Mouse (Mus musculus) gastrocnemius, adult 2 months (tissue): Measurements from ENCODE around the gene Pxn. TPM values are rescaled to one million over a fixed set of nuclear protein-coding genes. Genes with fewer than 3 reads are reported as not detected.
"Not testable (repeated sequence)": the region's sequence is repeated elsewhere in the genome, so short reads cannot be mapped to it uniquely, and the experiment has no call there.

Source experiments
- DNase-seq: peaks from one replicate; pipeline ENCODE4 v3.0.0; 2022
- H3K27ac ChIP-seq: fragments of 200-600 bp; 2 replicates; pipeline ENCODE4 v1.8.1; 2022; ENCODE audit warnings: mild to moderate bottlenecking
- H3K4me3 ChIP-seq: fragments of 200-600 bp; 2 replicates; pipeline ENCODE4 v1.8.1; 2022; ENCODE audit warnings: mild to moderate bottlenecking, moderate library complexity
- CTCF ChIP-seq: fragments of 200-600 bp; IDR thresholded peaks from 2 replicates; pipeline ENCODE4 v1.8.1; 2022; ENCODE audit warnings: antibody characterized with exemption, mild to moderate bottlenecking, moderate library complexity
- intact Hi-C: fragments of 180-260 bp; cut with DNase I; formaldehyde crosslinking; loops from one replicate; pipeline ENCODE4 v1.15.1; 2025
- total RNA-seq, 2 experiments: library from RNA; stranded (reverse); gene quantifications; 2 replicates each; pipeline ENCODE4 v1.2.3; 2021

The Pxn gene
- total RNA-seq, 2 experiments from 2014 or later = 79.2 to 95.2 TPM

DNA sequence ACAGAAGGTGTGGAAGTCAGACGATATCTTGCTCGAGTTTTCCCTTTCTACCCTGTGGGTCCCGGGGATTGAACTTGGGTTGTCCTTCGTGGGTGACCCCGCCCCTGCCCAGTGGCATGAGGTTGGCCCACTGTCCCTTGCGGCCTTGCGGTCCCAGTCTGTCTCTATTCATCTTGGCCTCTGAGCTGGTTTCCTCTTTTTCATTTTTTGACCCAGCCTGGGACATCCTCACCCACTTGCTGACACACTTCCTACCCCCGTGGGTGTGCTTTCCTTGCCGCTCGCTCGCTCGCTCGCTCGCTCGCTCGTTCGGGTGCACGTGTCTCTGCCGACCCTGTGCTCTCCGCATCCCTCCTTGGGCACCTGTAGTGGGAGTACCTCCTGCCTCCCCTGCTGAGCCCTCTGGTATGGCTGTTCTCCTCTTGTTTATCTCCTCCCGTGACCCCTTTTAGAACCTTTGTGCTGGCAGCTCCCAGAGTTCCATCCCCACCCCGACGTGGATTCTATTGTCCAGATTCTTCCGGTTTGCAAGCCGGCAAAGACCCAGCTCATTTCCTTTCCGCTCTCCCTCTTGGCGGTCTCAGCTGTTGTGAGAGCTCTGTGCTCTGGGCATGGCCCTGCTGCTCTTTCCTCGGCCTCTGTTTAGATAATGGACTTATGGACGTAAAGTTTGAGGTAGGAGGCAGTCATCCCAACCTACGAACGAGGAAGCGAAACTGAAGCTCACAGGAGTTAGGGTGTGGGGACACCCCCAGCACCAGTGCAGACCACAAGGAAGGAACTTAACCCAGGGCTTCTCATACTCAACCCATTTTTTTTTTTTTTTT is 9.8 kb downstream of the Pxn start:
- no peak for TF ChIP-seq CTCF
- intact Hi-C loops = no loop called here
- peak overlapping the region; percentile 90 for H3K27ac ChIP-seq
- peak; percentile 59 for DNase-seq
- H3K4me3 ChIP-seq = peak overlapping the region; percentile 58

DNA sequence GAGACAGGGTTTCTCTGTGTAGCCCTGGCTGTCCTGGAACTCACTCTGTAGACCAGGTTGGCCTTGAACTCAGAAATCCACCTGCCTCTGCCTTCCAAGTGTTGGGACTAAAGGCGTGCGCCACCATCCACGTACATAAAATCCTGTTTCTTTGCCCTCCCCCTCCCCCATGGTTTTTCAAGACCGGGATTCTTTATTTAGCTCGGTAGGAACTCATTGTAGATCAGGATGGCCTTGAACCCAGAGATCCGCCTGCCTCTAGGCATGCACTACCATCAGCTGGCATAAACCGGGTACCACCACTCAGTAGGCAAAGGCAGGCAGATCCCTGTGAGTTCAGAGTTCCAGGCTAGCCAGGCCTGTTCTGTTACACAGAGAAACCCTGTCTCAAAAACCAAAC is 10.4 kb downstream of the Pxn start:
- intact Hi-C loops = no loop called here

DNA sequence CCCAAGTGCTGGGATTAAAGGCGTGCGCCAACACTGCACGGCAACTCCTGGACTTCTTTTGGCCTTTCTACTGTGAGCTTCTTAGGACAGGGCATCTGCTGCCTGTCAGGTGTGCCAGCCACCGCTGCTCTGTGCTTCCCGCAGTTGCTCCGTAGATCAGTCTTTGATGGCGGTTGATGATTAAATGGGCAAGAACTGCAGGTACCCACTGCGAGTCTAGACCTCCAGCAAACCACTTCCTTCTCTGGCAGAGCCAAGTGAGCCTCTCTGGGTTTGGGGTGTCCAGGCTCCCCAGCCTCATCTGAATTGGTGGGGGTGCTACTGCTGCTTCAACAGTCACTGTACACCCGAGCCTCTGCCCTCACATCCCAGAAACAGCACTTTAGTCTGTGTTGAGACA is 11.0 kb downstream of the Pxn start:
- H3K4me3 ChIP-seq = no peak overlapping the region
- H3K27ac ChIP-seq = peak overlapping the region; percentile 90
- intact Hi-C loops = no loop called here
- TF ChIP-seq CTCF = no peak
- no peak for DNase-seq

More for the DNA sequence above, 10.4 kb downstream of the Pxn start:
- H3K27ac ChIP-seq = peak overlapping the region; percentile 90
- no peak for TF ChIP-seq CTCF
- DNase-seq = no peak
- H3K4me3 ChIP-seq = peak overlapping the region; percentile 58

GRCm38 (mm10) chr5:115518214-115518613 is 11.7 kb downstream of the Pxn start:
- 0 out of 2 replicates have a peak overlapping the region, but pooled peaks have one; percentile 13 for H3K27ac ChIP-seq
- intact Hi-C loops, DNase-seq, H3K4me3 ChIP-seq: not testable (repeated sequence)

DNA sequence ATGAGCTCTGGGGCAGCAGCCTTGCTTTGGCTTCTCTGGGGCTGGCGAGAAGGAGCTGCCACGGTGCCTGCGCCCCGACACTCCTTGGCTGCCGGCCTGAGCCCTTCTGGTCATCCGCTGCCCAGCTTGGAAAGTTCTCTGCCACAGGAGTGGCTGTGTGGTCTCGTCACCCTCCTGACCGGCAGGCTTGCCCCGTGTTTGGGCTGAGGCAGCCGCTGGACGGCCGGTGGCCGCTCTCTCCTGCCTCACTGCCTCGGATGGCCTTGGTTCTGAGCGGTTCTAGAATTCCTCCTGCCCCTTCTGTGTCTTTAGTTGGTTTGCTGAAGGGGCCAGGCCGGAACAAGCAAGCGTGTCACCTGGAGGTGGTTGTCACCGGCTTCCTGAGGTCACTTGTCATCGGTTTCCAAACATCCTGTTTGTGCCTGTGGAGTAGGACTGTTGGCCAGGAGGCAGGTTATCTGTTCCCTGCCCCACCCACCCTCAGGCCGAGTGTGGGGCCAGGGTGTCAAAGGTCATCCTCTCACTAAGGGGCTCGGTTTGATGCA is 13.9 kb downstream of the Pxn start:
- peak overlapping the region; percentile 57 for H3K4me3 ChIP-seq
- no peak for TF ChIP-seq CTCF
- intact Hi-C loops = no loop called here
- peak; percentile 76 for DNase-seq
- peak overlapping the region; percentile 92 for H3K27ac ChIP-seq

DNA sequence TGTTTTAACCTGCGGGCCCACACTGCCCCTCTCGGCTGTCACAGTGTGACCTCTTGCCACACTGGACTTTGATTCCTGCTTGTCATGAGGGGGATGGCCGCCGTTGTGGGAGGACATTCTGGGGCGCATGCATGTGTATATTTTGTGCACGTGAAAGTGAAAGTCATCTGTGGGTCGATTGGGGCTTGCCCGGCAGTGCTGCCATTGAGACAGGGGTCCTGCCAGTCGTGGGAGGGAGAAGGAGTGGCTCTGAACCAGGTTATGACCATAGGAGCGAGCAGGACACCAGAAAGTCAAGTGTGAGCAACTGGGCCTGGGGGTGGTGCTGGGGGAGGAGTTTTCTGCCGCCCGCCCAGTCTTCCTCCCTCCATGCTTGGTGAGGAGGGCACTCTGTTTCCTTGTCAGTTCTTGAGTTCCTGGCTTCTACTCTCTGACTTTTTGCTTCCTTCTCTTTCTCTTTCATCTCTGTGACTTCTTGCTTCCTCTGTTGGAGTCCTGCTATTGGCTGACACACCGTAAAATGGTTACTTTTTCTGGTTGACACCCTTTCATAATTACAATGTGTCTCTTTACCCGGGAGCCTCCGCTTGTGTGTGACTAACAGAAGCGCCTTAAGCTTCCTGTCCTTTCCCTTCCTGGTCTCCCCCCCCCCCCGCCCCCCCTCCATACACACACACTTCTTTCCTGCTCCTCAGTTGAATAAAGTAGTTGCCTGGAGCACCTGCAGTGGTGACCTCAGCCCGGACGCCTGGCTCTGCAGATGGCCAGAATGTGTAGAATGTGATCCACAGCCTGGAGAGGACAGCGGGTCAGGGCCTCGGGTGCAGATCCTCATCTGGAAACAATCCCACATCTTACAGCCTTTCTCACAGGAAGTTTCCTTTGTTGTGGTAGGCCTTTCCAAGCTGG is 15.3 kb downstream of the Pxn start:
- peak overlapping the region; percentile 92 for H3K27ac ChIP-seq
- TF ChIP-seq CTCF = no peak
- peak overlapping the region; percentile 57 for H3K4me3 ChIP-seq
- intact Hi-C loops = no loop called here
- peak; percentile 72 for DNase-seq

GRCm38 (mm10) chr5:115522531-115522930 is 16.1 kb downstream of the Pxn start:
- H3K4me3 ChIP-seq = peak overlapping the region; percentile 57
- TF ChIP-seq CTCF = no peak
- DNase-seq = peak; percentile 13
- intact Hi-C loops = no loop called here
- peak overlapping the region; percentile 92 for H3K27ac ChIP-seq

- intact Hi-C loops = no loop called here
- Histone ChIP-seq H3K4me3 (peak overlapping the region; percentile 57), H3K27ac (peak overlapping the region; percentile 92)
- TF ChIP-seq CTCF = no peak
- DNase-seq = peak; percentile 18
These were observed 16.6 kb downstream of the Pxn start for GRCm38 (mm10) chr5:115522981-115523499.

DNA sequence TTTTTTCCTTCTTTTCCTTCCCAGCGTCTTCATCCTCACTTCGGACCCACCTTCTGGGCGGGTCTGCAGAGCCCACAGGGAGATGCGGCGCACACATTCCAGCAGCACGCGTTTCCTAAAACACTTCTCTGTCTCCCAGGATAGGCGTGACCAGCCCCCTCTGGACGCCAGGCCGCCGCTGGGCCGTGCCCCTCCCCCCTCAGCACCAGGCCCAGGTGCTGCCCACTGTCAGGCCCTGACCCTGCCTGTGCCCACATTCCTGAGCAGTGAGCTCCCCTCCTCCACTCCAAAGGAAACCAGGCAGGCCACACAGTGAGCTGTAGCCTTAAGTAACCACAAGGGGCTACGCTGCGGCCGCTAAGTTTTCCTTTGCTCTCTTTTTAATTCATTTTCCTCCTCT is 17.5 kb downstream of the Pxn start:
- peak overlapping the region; percentile 92 for H3K27ac ChIP-seq
- intact Hi-C loops = no loop called here
- peak overlapping the region; percentile 39 for H3K4me3 ChIP-seq

GRCm38 (mm10) chr5:115524471-115524870 is 18.0 kb downstream of the Pxn start:
- Histone ChIP-seq H3K4me3 (peak overlapping the region; percentile 39), H3K27ac (peak overlapping the region; percentile 92)
- intact Hi-C loops = no loop called here
- peak; percentile 17 for DNase-seq
- TF ChIP-seq CTCF = no peak

More for the DNA sequence above, 17.5 kb downstream of the Pxn start:
- DNase-seq = peak; percentile 59
- peak; percentile 25; the same call in 1 of the 2 replicates for TF ChIP-seq CTCF

DNA sequence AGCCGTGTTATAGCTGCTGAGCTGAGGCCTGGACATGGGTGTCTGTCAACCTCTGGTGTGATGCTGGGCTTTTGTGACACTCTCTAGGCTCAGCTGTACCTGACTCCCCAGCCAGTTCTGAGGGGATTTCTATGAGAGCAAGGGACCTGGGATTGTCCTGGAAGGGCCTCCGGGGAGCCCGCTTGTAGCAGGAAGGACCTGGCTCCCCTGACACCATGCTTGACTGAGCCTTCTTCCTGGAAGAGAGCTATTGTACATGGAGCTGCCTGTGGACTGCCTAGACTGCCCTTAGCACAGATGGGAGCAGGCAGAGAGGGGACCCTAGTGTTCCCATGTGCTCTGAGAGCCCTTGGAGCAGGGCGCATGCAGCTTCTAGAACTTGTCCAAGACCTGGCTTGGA is 18.9 kb downstream of the Pxn start:
- peak; percentile 12 for DNase-seq
- no peak for TF ChIP-seq CTCF
- Histone ChIP-seq H3K27ac (peak overlapping the region; percentile 92), H3K4me3 (no peak overlapping the region)
- intact Hi-C loops = no loop called here

GRCm38 (mm10) chr5:115525943-115526342 is 19.5 kb downstream of the Pxn start:
- no peak overlapping the region; the same call in 1 of the 2 replicates for H3K4me3 ChIP-seq
- peak; percentile 24 for DNase-seq
- intact Hi-C loops = no loop called here
- H3K27ac ChIP-seq = peak overlapping the region; percentile 92
- TF ChIP-seq CTCF = no peak
